Mouse (Mus musculus): ENCODE measurements around the gene Ush1g. TPM values are rescaled to one million over a fixed set of nuclear protein-coding genes. Genes with fewer than 3 reads are reported as not detected.

Gene Ush1g
- polyA plus RNA-seq (2014; fragmentation: Nextera tagmentation; extraction: Ambion mirVana): 0.52 and 0.64 TPM in 2 replicates

DNA sequence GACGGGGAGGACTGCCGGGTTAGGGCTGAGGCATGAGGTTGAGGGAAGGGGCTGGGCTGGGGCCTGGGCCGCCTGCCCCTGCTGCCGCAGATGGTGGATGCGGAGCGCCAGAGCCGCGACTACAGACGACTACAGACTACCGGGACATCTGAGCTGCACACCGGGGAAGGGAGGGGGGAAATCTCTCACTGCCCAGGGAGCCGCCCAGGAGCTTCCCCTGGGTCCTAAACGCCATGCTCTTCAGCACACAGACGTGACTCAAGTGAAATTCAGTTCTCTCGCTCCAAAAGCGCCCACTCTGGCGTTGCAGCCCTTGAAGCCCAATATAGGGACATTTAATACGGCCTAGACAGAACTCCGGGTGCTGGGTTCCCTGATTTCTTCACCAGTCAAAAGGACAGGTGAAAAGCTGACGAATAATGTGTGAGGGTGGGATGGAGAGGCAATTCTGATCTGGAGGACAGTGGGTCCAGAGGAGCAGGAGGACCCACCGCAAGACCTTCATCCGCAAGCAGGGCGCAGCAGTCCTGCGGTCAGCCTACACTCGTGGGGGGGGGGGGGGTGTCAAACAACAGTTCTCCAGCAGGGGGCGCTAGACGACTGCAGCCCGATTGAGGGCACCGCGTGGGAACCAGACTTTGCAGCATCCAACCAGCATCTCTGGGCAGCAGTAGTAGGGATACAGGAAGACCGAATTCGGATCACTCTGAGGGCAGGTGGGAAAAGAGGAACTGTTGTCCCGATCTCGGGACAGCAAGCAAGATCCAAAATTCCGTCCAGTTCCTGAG is at the start of gene Ush1g:
TSS of gene Ush1g (minus strand) at position 136 of the 788 bp plus-strand sequence.
- Histone ChIP-seq H3K9ac (ENCODE audit: low read depth, low read length) (no peak within 1 kb of the TSS), H3K4me2 (peak within 1 kb of the TSS; percentile 47), H3K9me3 (ENCODE audit: control insufficient read depth, low read length) (no peaks in the 10 kb centered on the region), H3K4me3 (ENCODE audit: low read depth, low read length) (peak within 1 kb of the TSS; percentile 24), H3K36me3 (ENCODE audit: control insufficient read depth, insufficient read depth, low read length) (no peaks in the 10 kb centered on the region), H3K27me3 (replicated peaks; ENCODE audit: control insufficient read depth, insufficient read depth, low read length) (peaks cover 88% of the 10 kb centered on the region), H3K27ac (ENCODE audit: low read depth, low read length) (no peak within 1 kb of the TSS), H3K4me1 (replicated peaks; ENCODE audit: control insufficient read depth, insufficient read depth, low read length) (peaks cover 10% of the 10 kb centered on the region)
- peak; percentile 77 for DNase-seq (ENCODE audit: low spot score)
- ATAC-seq (replicated peaks; ENCODE audit: low FRiP score): no peak
- WGBS: 5% methylated on average over 32 of the region's 35 CpGs

DNA sequence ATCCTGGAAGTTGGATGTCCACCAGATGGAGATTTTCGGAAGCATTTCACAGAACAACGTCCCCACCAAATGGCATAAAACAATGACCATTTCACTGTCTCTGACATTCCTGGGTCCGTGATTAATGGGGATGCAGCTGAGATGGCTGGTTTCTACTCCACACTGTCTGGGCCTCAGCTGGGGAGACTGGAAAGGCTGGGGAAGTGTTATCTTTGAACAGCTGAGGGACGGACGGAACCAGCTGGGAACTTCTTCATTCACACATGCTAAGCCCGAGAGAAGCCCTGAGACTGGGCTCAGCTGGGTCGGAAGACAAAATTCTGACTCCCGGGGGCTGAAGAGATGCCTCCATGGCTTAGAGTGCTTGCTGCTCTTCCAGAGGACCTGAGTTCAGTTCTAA is 49.5 kb upstream of the Ush1g start:
- DNase-seq (ENCODE audit: low spot score) (no peak), ATAC-seq (replicated peaks; ENCODE audit: low FRiP score) (no peak)
- Histone ChIP-seq H3K4me3 (ENCODE audit: low read depth, low read length) (no peak overlapping the region), H3K4me2 (no peak overlapping the region), H3K36me3 (ENCODE audit: control insufficient read depth, insufficient read depth, low read length) (no peaks in the 10 kb centered on the region), H3K27me3 (replicated peaks; ENCODE audit: control insufficient read depth, insufficient read depth, low read length) (peaks cover 71% of the 10 kb centered on the region), H3K27ac (ENCODE audit: low read depth, low read length) (no peak overlapping the region), H3K9ac (ENCODE audit: low read depth, low read length) (no peak overlapping the region), H3K9me3 (ENCODE audit: control insufficient read depth, low read length) (no peaks in the 10 kb centered on the region), H3K4me1 (replicated peaks; ENCODE audit: control insufficient read depth, insufficient read depth, low read length) (peaks cover 14% of the 10 kb centered on the region)
- 56% methylated on average over 8 of the region's 8 CpGs for WGBS

DNA sequence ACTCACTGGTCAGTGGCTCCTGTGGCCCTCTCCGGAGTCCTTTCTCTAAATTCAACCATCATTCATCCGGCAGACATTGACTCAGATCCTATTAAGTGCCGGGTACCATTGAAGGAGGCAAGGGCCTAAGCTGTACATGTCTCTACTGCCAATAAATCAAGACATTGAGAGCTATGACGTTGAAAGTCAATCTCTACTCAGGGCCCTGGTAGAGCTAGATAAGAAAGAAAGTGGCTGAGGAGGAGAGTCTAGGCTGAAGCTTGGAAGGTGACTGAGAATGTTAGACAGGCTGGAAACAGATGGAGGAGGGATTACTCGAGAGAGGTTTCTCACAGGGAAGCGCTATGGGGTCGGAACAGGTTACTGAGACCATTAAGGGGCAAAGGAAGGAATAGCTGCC is 48.5 kb upstream of the Ush1g start:
- no peak for ATAC-seq (replicated peaks; ENCODE audit: low FRiP score)
- Histone ChIP-seq H3K36me3 (ENCODE audit: control insufficient read depth, insufficient read depth, low read length) (no peaks in the 10 kb centered on the region), H3K9ac (ENCODE audit: low read depth, low read length) (no peak overlapping the region), H3K9me3 (ENCODE audit: control insufficient read depth, low read length) (no peaks in the 10 kb centered on the region), H3K4me3 (ENCODE audit: low read depth, low read length) (no peak overlapping the region), H3K27ac (ENCODE audit: low read depth, low read length) (no peak overlapping the region), H3K27me3 (replicated peaks; ENCODE audit: control insufficient read depth, insufficient read depth, low read length) (peaks cover 68% of the 10 kb centered on the region), H3K4me1 (replicated peaks; ENCODE audit: control insufficient read depth, insufficient read depth, low read length) (peaks cover 14% of the 10 kb centered on the region), H3K4me2 (no peak overlapping the region)
- DNase-seq (ENCODE audit: low spot score): no peak
- WGBS: 48% methylated on average over 7 of the region's 7 CpGs

DNA sequence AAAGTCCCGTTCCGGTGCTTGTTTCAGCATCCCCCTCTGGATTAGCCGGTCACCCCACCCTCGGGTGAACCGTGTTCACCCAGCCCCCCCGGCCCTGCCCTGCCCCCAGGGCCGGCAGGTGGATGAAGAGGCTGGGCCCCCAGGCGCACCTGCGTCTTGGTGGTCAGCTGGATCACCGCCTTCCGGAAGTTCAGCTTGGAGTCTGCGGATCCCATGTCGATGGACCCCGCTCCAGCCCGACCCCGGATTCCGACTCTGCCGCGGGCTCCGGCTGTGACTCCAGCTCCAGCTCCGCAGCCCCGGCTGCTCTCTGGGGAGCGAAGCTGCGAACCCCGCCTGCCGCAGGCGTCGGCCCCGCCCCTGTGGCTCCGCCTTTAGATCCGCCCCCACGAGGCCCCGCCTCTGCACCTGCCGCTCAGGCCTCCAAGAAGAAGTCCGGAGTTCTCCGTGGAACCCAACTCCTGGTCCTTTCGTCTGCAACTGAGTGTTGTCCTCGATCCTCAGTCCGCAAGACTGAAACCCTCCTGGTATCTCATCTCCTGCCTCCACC is 45.6 kb upstream of the Ush1g start, which contains the start of gene Hid1:
TSS of gene Hid1 (minus strand) at position 362 of the 550 bp plus-strand sequence.
- peak; percentile 68 for DNase-seq (ENCODE audit: low spot score)
- peak within 1 kb of the TSS; percentile 49 for H3K4me3 ChIP-seq (ENCODE audit: low read depth, low read length)
- no peak within 1 kb of the TSS for H3K27ac ChIP-seq (ENCODE audit: low read depth, low read length)
- H3K27me3 ChIP-seq (replicated peaks; ENCODE audit: control insufficient read depth, insufficient read depth, low read length): peaks cover 42% of the 10 kb centered on the region
- no peaks in the 10 kb centered on the region for H3K36me3 ChIP-seq (ENCODE audit: control insufficient read depth, insufficient read depth, low read length)
- peaks cover 10% of the 10 kb centered on the region; the same call in 1 of the 2 replicates for H3K4me1 ChIP-seq (replicated peaks; ENCODE audit: control insufficient read depth, insufficient read depth, low read length)
- peak; percentile 62; the same call in 1 of the 2 replicates for ATAC-seq (replicated peaks; ENCODE audit: low FRiP score)
- WGBS: 2% methylated on average over 38 of the region's 39 CpGs
- no peaks in the 10 kb centered on the region for H3K9me3 ChIP-seq (ENCODE audit: control insufficient read depth, low read length)
- peak within 1 kb of the TSS; percentile 16; the same call in 1 of the 2 replicates for H3K9ac ChIP-seq (ENCODE audit: low read depth, low read length)
- H3K4me2 ChIP-seq: peak within 1 kb of the TSS; percentile 89

DNA sequence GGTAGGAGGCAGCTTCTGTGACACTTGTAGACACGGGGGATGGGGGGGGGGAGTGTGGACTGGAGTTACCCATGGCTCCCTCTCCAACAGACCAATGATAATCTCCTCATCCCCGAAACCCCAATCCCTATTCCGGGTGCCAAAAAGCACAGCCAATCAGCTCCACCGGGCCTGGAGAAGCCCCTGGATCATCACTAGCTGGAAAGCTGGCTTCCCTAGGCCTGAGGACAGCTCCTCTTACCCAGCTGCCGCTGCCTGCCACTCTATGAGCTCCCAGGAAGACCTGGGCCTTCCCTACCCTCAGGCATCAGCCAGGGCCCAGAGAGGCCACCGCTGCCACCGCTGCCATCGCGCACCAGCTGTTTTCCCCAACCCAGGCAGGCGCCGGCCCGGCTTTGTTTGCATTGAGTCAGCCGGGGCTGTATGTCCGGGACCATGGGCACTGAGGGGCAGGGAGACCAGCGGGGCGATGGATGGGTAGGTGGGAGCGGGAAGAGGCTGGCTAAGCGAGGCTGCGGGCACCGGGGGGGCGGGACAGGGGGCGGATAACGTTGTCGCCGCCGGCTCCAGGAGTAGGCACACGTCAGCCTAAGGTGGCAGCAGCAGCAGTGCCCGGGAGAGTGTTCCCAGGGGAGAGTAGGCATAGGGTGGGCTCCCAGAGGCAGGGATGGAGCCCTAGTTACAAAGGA is 45.0 kb upstream of the Ush1g start:
- Histone ChIP-seq H3K4me2 (peak overlapping the region; percentile 89), H3K4me1 (replicated peaks; ENCODE audit: control insufficient read depth, insufficient read depth, low read length) (peaks cover 10% of the 10 kb centered on the region; the same call in 1 of the 2 replicates), H3K27me3 (replicated peaks; ENCODE audit: control insufficient read depth, insufficient read depth, low read length) (peaks cover 41% of the 10 kb centered on the region), H3K36me3 (ENCODE audit: control insufficient read depth, insufficient read depth, low read length) (no peaks in the 10 kb centered on the region), H3K9ac (ENCODE audit: low read depth, low read length) (peak overlapping the region; percentile 16; the same call in 1 of the 2 replicates), H3K9me3 (ENCODE audit: control insufficient read depth, low read length) (no peaks in the 10 kb centered on the region), H3K27ac (ENCODE audit: low read depth, low read length) (no peak overlapping the region), H3K4me3 (ENCODE audit: low read depth, low read length) (peak overlapping the region; percentile 49)
- WGBS: 6% methylated on average over 28 of the region's 28 CpGs
- DNase-seq (ENCODE audit: low spot score) (no peak), ATAC-seq (replicated peaks; ENCODE audit: low FRiP score) (0 out of 2 replicates have a peak, but pooled peaks have one; percentile 10)

DNA sequence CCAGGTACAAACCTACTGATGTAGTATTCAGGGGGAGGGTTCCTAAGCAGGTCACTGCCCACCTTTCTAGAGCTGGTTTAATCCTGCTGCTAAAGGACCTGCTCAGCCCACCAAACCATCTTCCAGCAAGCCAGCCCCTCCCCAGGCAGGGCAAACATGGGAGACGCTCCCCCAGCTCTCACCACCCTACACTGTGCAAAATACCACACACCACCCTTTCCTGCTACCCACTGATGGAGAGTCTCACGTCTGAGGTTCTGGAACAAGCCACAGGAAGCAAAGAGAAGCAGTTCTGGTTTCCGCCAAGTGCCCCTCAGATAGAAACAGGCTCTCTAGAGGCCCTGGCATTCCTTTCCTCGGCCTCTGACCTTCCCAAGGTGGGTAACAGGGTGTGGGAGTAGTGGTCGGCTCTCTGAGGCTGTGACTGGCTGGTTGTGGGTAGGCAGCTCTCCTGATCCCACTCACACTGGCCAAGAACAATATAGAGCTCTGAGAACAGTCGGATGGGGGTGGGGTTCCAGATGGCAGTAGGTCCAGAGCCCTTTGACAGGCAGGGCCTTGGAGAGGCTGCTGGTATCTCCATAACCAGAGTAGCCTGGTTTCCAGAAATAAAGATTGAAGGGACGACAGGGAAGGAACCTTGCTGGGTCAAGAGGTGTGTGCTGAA is 44.3 kb upstream of the Ush1g start:
- Histone ChIP-seq H3K27me3 (replicated peaks; ENCODE audit: control insufficient read depth, insufficient read depth, low read length) (peaks cover 34% of the 10 kb centered on the region), H3K36me3 (ENCODE audit: control insufficient read depth, insufficient read depth, low read length) (no peaks in the 10 kb centered on the region), H3K4me3 (ENCODE audit: low read depth, low read length) (no peak overlapping the region), H3K4me1 (replicated peaks; ENCODE audit: control insufficient read depth, insufficient read depth, low read length) (peaks cover 10% of the 10 kb centered on the region; the same call in 1 of the 2 replicates), H3K4me2 (no peak overlapping the region), H3K9me3 (ENCODE audit: control insufficient read depth, low read length) (no peaks in the 10 kb centered on the region), H3K9ac (ENCODE audit: low read depth, low read length) (no peak overlapping the region), H3K27ac (ENCODE audit: low read depth, low read length) (no peak overlapping the region)
- DNase-seq (ENCODE audit: low spot score) (no peak), ATAC-seq (replicated peaks; ENCODE audit: low FRiP score) (no peak)
- WGBS: 31% methylated on average over 7 of the region's 7 CpGs

DNA sequence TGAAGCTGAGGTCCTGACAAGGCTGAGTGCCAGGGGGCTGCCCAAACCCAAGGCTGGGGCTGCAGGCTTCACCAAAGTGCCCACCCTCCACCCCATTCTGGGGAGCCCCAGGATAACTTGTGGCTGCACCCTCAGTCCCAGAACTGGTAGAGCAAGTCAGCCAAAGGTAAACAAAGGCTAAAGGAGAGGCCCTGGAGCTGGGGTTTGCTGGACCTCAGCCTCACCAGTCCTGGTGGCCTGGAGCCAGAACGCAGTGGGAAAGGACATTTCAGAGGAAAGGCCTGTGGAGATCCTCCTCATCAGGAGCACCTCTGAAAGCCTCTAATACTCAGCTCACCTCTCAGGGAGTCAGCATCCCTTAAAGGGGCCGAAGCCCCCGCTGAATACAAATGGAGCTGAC is 42.3 kb upstream of the Ush1g start:
- Histone ChIP-seq H3K27ac (ENCODE audit: low read depth, low read length) (no peak overlapping the region), H3K4me1 (replicated peaks; ENCODE audit: control insufficient read depth, insufficient read depth, low read length) (peaks cover 10% of the 10 kb centered on the region), H3K9ac (ENCODE audit: low read depth, low read length) (no peak overlapping the region), H3K4me3 (ENCODE audit: low read depth, low read length) (no peak overlapping the region), H3K36me3 (ENCODE audit: control insufficient read depth, insufficient read depth, low read length) (no peaks in the 10 kb centered on the region), H3K9me3 (ENCODE audit: control insufficient read depth, low read length) (no peaks in the 10 kb centered on the region), H3K4me2 (no peak overlapping the region), H3K27me3 (replicated peaks; ENCODE audit: control insufficient read depth, insufficient read depth, low read length) (peaks cover 30% of the 10 kb centered on the region)
- WGBS: 82% methylated on average over 3 of the region's 3 CpGs
- DNase-seq (ENCODE audit: low spot score) (no peak), ATAC-seq (replicated peaks; ENCODE audit: low FRiP score) (no peak)

DNA sequence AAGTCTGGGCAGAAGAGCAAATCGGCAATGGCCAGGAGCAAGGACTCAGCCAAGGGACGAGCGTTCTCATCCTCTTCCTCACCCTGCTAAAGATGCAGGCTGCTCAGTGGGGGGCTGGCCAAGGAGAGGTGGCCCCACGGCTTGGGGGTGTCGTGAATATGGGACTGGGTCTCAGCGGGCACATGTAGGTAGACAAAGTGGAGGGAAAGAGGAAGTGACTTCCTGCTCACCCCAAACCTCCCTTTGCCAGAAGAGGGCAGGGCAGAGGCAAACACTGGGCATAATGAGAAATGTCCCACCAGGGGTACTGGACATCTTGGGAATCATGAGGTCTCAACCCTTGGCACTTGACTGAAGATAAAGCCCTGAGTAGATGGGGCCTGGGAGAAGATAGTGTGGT is 37.9 kb upstream of the Ush1g start:
- WGBS: 64% methylated on average over 6 of the region's 6 CpGs
- ATAC-seq (replicated peaks; ENCODE audit: low FRiP score): no peak
- no peaks in the 10 kb centered on the region; the same call in 1 of the 2 replicates for H3K4me1 ChIP-seq (replicated peaks; ENCODE audit: control insufficient read depth, insufficient read depth, low read length)
- H3K4me2 ChIP-seq: no peak overlapping the region
- H3K9me3 ChIP-seq (ENCODE audit: control insufficient read depth, low read length): no peaks in the 10 kb centered on the region
- no peaks in the 10 kb centered on the region for H3K36me3 ChIP-seq (ENCODE audit: control insufficient read depth, insufficient read depth, low read length)
- no peak overlapping the region for H3K27ac ChIP-seq (ENCODE audit: low read depth, low read length)
- H3K4me3 ChIP-seq (ENCODE audit: low read depth, low read length): no peak overlapping the region
- DNase-seq (ENCODE audit: low spot score): no peak
- H3K27me3 ChIP-seq (replicated peaks; ENCODE audit: control insufficient read depth, insufficient read depth, low read length): peaks cover 8% of the 10 kb centered on the region
- no peak overlapping the region for H3K9ac ChIP-seq (ENCODE audit: low read depth, low read length)

All from liver, embryonic 11.5 days (tissue).